Mouse (Mus musculus) stomach, embryonic 14.5 days (tissue): ENCODE data around the gene Cpsf7. TPM values are rescaled to one million over a fixed set of nuclear protein-coding genes. Genes with fewer than 3 reads are reported as not detected.

Experiments
- ATAC-seq: fragments of 200-750 bp; cut with Nextera tagmentation; 2 replicates; pipeline ENCODE4 v1.8.0; 2017; ENCODE audit warnings: low read depth, moderate TSS enrichment; ENCODE audit not compliant: insufficient number of reproducible peaks, insufficient read depth, low FRiP score
- H3K27ac ChIP-seq: fragments of 300-500 bp; sonication (generic); 2 replicates; pipeline ENCODE4 v1.5.1; 2014; ENCODE audit warnings: mild to moderate bottlenecking, low read length, moderate library complexity, mixed read lengths
- H3K27me3 ChIP-seq: fragments of 300-500 bp; sonication (generic); 2 replicates; pipeline ENCODE4 v1.6.1; 2014; ENCODE audit warnings: low read length, control low read depth, mixed read lengths; ENCODE audit not compliant: control insufficient read depth, insufficient read depth
- H3K36me3 ChIP-seq: fragments of 300-500 bp; sonication (generic); 2 replicates; pipeline ENCODE4 v1.6.1; 2014; ENCODE audit warnings: mild to moderate bottlenecking, control low read depth, low read length, moderate library complexity, mixed read lengths; ENCODE audit not compliant: control insufficient read depth, insufficient read depth
- H3K4me1 ChIP-seq: fragments of 300-500 bp; sonication (generic); 2 replicates; pipeline ENCODE4 v1.6.1; 2014; ENCODE audit warnings: low read length, control low read depth, mixed read lengths; ENCODE audit not compliant: control insufficient read depth, insufficient read depth
- H3K4me2 ChIP-seq: fragments of 300-500 bp; sonication (generic); replicated peaks from 2 replicates; pipeline ENCODE4 v1.6.1; 2014; ENCODE audit warnings: low read depth, low read length, control low read depth
- H3K4me3 ChIP-seq: fragments of 300-500 bp; sonication (generic); 2 replicates; pipeline ENCODE4 v1.5.1; 2014; ENCODE audit warnings: low read depth, low read length, control low read depth
- H3K9ac ChIP-seq: fragments of 300-500 bp; sonication (generic); replicated peaks from 2 replicates; pipeline ENCODE4 v1.6.1; 2014; ENCODE audit warnings: low read depth, mild to moderate bottlenecking, control low read depth, low read length, moderate library complexity, mixed read lengths
- H3K9me3 ChIP-seq: fragments of 300-500 bp; sonication (generic); 2 replicates; pipeline ENCODE4 v1.6.1; 2016; ENCODE audit warnings: low read depth, low read length, control low read depth; ENCODE audit not compliant: control insufficient read depth
- WGBS: fragments of 180-500 bp; shearing (Covaris S2); extraction: QIAGEN DNeasy Blood & Tissue Kit; methylation state at CpG from one replicate; pipeline ENCODE4 v1.1.7; 2014; 5-methylcytosine and 5-hydroxymethylcytosine counted together
- polyA plus RNA-seq: library from polyadenylated mRNA; unstranded; fragments of >200 nt; fragmentation: Nextera tagmentation; extraction: Ambion mirVana; gene quantifications from 2 replicates; pipeline ENCODE4 v1.2.1, GENCODE M21; 2014

Cpsf7 gene
- 57.1 and 58.8 TPM in 2 replicates for polyA plus RNA-seq

DNA sequence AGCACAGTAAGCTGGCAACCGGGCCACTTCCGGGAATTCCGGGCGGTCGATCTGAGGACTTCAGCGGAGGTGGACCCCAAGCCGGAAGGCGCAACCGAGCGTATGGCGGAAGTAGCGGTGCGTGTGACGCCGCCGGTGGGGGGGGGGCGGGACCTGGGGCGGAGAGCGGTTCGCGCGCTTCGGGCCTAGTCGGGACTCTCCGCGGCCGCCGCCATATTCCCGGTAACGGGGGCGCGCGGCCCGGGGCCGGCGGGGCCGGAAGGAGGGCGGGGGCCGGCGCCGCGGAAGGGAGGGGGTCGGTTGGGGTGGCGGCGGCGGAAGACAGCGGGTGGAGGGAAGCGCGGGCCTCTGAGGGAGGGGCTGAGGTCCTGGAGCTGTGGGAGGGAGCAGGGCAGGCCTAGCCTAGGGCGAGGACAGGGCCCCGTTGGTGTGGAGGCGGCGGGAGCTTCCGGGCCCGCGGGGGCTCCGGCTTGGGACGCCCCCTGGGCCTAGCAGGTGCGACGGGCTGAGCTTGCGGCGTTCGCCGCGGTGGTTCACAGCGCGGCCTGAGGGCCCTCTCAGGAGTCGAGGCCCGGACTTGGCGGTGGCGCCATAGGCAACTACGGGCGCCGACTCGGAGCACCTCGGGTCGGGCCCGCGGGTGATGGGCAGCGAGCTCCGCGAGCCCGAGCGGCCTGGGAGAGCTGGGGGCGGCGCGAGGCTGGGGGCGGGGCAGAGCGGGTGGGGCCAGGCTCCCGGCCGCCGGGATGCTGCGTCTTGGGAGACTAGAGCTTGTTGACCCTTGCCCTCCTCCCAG lies at the start of gene Cpsf7:
Gene Cpsf7 (plus strand): TSS at position 161 of the 796 bp plus-strand sequence.
- Histone ChIP-seq H3K9ac (peak within 1 kb of the TSS; percentile 98), H3K27me3 (no peaks in the 10 kb centered on the region), H3K36me3 (peaks cover 4% of the 10 kb centered on the region; the same call in 1 of the 2 replicates), H3K27ac (peak within 1 kb of the TSS; percentile 98), H3K4me2 (peak within 1 kb of the TSS; percentile 69), H3K9me3 (no peaks in the 10 kb centered on the region), H3K4me3 (peak within 1 kb of the TSS; percentile 96), H3K4me1 (peaks cover 23% of the 10 kb centered on the region)
- peak; percentile 95 for ATAC-seq
- WGBS: under 1% methylated on average over 77 of the region's 93 CpGs

DNA sequence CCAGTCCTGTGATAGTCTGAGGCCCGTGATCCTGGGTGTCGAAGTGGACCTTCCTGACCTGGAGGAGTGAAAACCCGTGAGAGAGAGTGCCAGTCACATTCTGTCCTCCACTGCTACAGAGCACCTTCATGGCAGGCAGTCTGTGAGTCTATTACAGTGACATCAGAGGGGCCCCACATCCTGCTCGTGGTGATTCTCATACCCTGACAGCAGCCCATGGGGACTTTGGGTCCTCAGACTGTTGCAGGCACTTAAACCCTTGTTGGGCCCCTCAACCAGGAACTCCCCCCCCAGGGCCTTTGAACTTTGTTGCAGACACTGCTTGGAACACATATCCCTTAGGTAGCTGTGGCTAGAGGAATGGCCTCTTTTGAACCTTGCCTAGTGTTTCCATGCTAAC lies 45.5 kb upstream of the Cpsf7 start:
- no peak for ATAC-seq
- 52% methylated on average over 4 of the region's 4 CpGs for WGBS

DNA sequence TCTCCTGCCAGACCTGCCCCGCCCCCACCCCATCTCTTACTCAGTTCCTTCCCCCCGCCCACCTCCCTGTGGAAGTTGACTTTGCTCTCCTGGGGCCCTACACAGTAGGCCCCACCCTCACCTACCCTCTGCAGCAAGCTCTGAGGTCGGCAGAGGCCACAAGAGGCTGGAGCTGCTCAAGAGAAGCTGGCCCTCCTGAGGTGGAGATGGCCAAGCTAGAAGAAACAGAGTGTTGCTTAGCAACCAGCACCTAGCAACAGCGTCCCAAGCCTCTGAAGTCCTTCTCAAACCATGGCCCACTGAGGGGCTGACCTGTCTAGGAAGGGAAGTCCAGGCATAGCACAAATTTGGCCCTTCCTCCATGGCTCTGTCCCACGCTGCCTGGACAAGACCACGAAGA lies 42.4 kb upstream of the Cpsf7 start, which contains the start of gene Ppp1r32:
Gene Ppp1r32 (minus strand): TSS at position 226 of the 400 bp plus-strand sequence.
- Histone ChIP-seq H3K9ac (no peak within 1 kb of the TSS), H3K9me3 (no peaks in the 10 kb centered on the region), H3K27me3 (no peaks in the 10 kb centered on the region), H3K27ac (no peak within 1 kb of the TSS), H3K36me3 (no peaks in the 10 kb centered on the region), H3K4me1 (no peaks in the 10 kb centered on the region), H3K4me2 (no peak within 1 kb of the TSS), H3K4me3 (no peak within 1 kb of the TSS)
- 24% methylated on average over 6 of the region's 6 CpGs for WGBS
- ATAC-seq: peak; percentile 57; the same call in 1 of the 2 replicates

More for the DNA sequence above, 45.5 kb upstream of the Cpsf7 start:
- no peaks in the 10 kb centered on the region for H3K4me1 ChIP-seq
- no peak overlapping the region for H3K27ac ChIP-seq
- H3K27me3 ChIP-seq: no peaks in the 10 kb centered on the region
- H3K9ac ChIP-seq: no peak overlapping the region
- H3K4me2 ChIP-seq: no peak overlapping the region
- H3K9me3 ChIP-seq: no peaks in the 10 kb centered on the region
- H3K36me3 ChIP-seq: no peaks in the 10 kb centered on the region
- no peak overlapping the region for H3K4me3 ChIP-seq

DNA sequence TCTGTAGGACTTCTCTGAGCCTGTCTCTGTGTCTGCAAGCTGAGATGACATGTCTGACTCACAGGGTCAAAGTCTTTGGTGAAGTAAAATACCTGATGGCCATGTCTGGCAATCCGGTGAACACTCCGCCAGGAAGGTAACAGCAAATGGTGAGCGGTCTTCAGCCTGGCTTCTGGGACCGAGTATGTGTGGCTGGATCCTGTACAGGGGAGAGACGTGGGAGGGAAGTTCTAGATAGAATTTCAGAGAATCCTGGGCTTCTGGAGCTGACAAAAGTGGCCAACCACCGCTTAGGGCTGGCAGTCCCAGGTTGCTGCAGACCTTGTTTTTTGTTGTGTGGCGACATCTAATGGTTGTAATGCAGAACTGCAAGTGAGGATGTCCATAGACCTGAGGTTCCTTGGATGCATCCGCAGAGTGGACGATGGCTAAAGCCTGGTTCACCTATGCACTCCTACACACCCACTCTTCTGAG lies 38.8 kb upstream of the Cpsf7 start:
- Histone ChIP-seq H3K9ac (no peak overlapping the region), H3K9me3 (no peaks in the 10 kb centered on the region), H3K4me1 (no peaks in the 10 kb centered on the region), H3K4me3 (no peak overlapping the region), H3K36me3 (no peaks in the 10 kb centered on the region), H3K27me3 (no peaks in the 10 kb centered on the region), H3K4me2 (no peak overlapping the region), H3K27ac (no peak overlapping the region)
- ATAC-seq: peak; percentile 56; the same call in 1 of the 2 replicates
- WGBS: 21% methylated on average over 9 of the region's 9 CpGs

DNA sequence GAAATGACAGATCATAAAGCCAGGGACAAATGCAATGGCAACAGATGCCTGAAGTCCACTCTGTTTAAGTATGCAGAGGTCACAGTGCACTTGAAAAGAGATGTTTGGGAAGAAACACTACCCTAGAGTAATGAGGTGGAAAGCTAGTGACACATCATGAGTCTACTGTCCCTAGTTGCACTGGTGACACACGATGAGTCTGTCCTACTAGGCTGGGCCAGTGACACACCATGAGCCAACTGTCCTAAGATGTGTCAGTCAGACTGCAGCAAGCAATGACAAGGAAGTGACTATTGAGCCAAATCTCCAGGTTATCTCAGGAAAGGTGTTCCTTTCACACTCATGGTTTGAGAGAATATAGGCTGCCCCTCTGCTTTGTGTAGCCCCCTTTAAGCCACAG lies 29.4 kb upstream of the Cpsf7 start:
- peaks cover 2% of the 10 kb centered on the region for H3K36me3 ChIP-seq
- 88% methylated on average over 1 of the region's 1 CpGs for WGBS
- H3K4me1 ChIP-seq: peaks cover 5% of the 10 kb centered on the region; the same call in 1 of the 2 replicates
- H3K27me3 ChIP-seq: no peaks in the 10 kb centered on the region
- H3K27ac ChIP-seq: no peak overlapping the region
- no peak overlapping the region for H3K4me3 ChIP-seq
- no peak overlapping the region for H3K4me2 ChIP-seq
- H3K9ac ChIP-seq: no peak overlapping the region
- H3K9me3 ChIP-seq: no peaks in the 10 kb centered on the region
- no peak for ATAC-seq

DNA sequence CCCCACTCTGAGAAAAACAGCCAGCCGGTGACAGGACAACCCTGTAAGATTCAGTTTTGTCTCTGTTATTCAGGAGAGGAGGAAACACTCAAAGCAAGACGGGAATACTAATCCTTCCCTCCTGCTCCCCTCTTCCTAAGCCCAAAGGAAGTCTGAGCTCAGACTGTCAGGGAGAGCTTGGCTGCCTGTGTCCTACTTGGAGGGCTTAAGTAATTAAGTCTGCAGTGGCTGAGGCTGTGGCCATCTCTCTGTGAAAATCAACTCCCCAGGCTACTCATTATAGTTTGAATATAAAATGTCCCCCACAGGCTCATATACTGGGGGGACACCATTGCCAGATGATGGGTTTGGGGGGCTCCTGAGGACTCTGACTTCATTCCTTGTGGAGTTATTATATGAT lies 28.1 kb upstream of the Cpsf7 start:
- no peaks in the 10 kb centered on the region for H3K27me3 ChIP-seq
- H3K4me1 ChIP-seq: peaks cover 5% of the 10 kb centered on the region; the same call in 1 of the 2 replicates
- no peak overlapping the region for H3K9ac ChIP-seq
- H3K4me3 ChIP-seq: no peak overlapping the region
- H3K27ac ChIP-seq: no peak overlapping the region
- H3K9me3 ChIP-seq: no peaks in the 10 kb centered on the region
- WGBS: 55% methylated on average over 2 of the region's 2 CpGs
- no peak overlapping the region for H3K4me2 ChIP-seq
- ATAC-seq: no peak
- peaks cover 13% of the 10 kb centered on the region for H3K36me3 ChIP-seq

DNA sequence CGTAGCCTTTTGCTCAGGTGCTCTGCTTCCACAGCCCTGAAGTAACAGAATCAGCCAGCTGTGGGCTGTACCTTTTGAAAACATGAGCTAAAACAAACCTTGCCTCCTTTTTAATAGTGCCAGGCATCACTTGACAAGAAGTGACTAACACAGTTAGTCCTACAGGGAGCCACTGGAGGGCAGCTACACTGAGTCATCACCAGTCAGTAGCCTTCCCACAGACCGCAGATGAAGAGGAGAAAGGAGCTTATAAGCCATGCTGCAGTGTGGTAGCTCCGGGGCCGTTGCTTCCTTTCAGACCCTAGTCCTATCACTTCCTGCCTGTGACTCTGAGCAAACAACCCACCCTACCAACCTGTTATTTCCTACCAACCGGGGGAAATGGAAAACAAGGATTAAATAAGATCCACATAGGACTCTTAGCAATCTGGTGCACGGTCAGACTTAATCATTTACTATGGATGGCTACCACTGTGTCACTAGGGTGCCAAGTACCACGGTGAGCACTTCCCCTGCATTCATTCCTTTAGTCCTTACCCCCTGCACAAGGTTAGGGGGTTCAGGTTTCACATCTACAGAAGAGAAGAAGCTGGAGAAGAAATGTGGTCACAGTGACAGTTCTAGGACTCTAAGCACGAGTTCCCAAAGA lies 27.4 kb upstream of the Cpsf7 start:
- no peaks in the 10 kb centered on the region; the same call in 1 of the 2 replicates for H3K4me1 ChIP-seq
- WGBS: 49% methylated on average over 8 of the region's 8 CpGs
- H3K27me3 ChIP-seq: no peaks in the 10 kb centered on the region
- H3K4me3 ChIP-seq: no peak overlapping the region
- H3K9ac ChIP-seq: no peak overlapping the region
- no peaks in the 10 kb centered on the region for H3K9me3 ChIP-seq
- ATAC-seq: no peak
- H3K27ac ChIP-seq: no peak overlapping the region
- no peak overlapping the region for H3K4me2 ChIP-seq
- peaks cover 15% of the 10 kb centered on the region for H3K36me3 ChIP-seq

DNA sequence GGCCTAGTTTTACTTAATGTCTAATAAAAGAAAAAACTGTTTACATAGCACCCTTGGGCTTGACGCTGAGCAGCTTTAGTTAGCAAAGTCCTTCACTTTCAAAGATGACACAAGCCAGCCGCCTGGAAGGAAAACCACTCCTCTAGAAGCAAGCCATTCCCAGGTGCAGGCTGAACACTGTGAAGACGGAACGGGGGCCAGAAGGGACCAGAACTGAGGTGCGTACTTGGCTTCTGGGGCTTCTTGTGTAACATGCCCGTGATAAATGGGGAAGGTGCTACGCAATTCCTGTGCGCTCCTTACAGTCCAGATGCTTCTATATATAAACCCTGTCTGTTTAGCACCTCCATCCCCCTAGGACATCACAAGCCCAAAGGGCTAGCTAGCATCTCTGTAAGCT lies 24.5 kb upstream of the Cpsf7 start:
- Histone ChIP-seq H3K4me2 (no peak overlapping the region), H3K4me3 (no peak overlapping the region), H3K27ac (peak overlapping the region; percentile 44; the same call in 1 of the 2 replicates), H3K9me3 (no peaks in the 10 kb centered on the region), H3K27me3 (no peaks in the 10 kb centered on the region), H3K9ac (no peak overlapping the region), H3K36me3 (peaks cover 15% of the 10 kb centered on the region), H3K4me1 (no peaks in the 10 kb centered on the region)
- 64% methylated on average over 8 of the region's 8 CpGs for WGBS
- peak; percentile 49; the same call in 1 of the 2 replicates for ATAC-seq
